8 mouse cellular contexts compared by ENCODE assay signal in genomic region chr11:54867049-54867385, GRCm38 (mm10). TPM values are rescaled to one million over a fixed set of nuclear protein-coding genes. Genes with fewer than 3 reads are reported as not detected.
DNase-seq lines count a peak whose midpoint lies in the region.

No protein-coding gene starts in this region.

- H3K27ac ChIP-seq in heart, embryonic 10.5 days: peak overlapping the region; percentile 98
- peak overlapping the region; percentile 99 for H3K27ac ChIP-seq in forebrain, embryonic 10.5 days
- H3K27ac ChIP-seq in midbrain, embryonic 10.5 days (replicated peaks): peak overlapping the region; percentile 99

- H3K4me3 ChIP-seq in heart, embryonic 10.5 days: peak overlapping the region; percentile 92
- peak overlapping the region; percentile 97 for H3K4me3 ChIP-seq in forebrain, embryonic 10.5 days
- peak overlapping the region; percentile 96 for H3K4me3 ChIP-seq in midbrain, embryonic 10.5 days

- DNase-seq in heart, embryonic 10.5 days (ENCODE audit: low spot score): no peak
- DNase-seq in heart, adult 9 months (ENCODE audit: low spot score in 2 of 2): no peak
- DNase-seq in ES-CJ7 (ENCODE audit: low read depth, low spot score): peak; percentile 53
- DNase-seq in forebrain, embryonic 10.5 days (ENCODE audit: extremely low spot score, low spot score): no peak
- peak; percentile 78 for DNase-seq in kidney, postnatal 14 days
- DNase-seq in midbrain, embryonic 10.5 days (ENCODE audit: low spot score): no peak
- DNase-seq in yolk sac, embryonic 10.5 days (ENCODE audit: low spot score): no peak
- no peak for DNase-seq in MN1 (ENCODE audit: low spot score)

- no peaks in the 10 kb centered on the region for H3K9me3 ChIP-seq in heart, embryonic 10.5 days
- H3K9me3 ChIP-seq in forebrain, embryonic 10.5 days: no peaks in the 10 kb centered on the region
- H3K9me3 ChIP-seq in midbrain, embryonic 10.5 days (replicated peaks): no peaks in the 10 kb centered on the region

- H3K4me1 ChIP-seq in heart, embryonic 10.5 days: peaks cover 20% of the 10 kb centered on the region
- peaks cover 42% of the 10 kb centered on the region for H3K4me1 ChIP-seq in forebrain, embryonic 10.5 days
- H3K4me1 ChIP-seq in midbrain, embryonic 10.5 days: peaks cover 35% of the 10 kb centered on the region

- peaks cover 36% of the 10 kb centered on the region for H3K36me3 ChIP-seq in heart, embryonic 10.5 days
- H3K36me3 ChIP-seq in forebrain, embryonic 10.5 days (replicated peaks): peaks cover 41% of the 10 kb centered on the region
- peaks cover 41% of the 10 kb centered on the region for H3K36me3 ChIP-seq in midbrain, embryonic 10.5 days

- WGBS in heart, embryonic 10.5 days: 3% methylated on average over 5 of the region's 5 CpGs
- WGBS in forebrain, embryonic 10.5 days: 7% methylated on average over 5 of the region's 5 CpGs
- 8% methylated on average over 5 of the region's 5 CpGs for WGBS in midbrain, embryonic 10.5 days

- H3K27me3 ChIP-seq in heart, embryonic 10.5 days (ENCODE audit: insufficient read depth, poor library complexity, severe bottlenecking): no peaks in the 10 kb centered on the region
- H3K27me3 ChIP-seq in forebrain, embryonic 10.5 days (ENCODE audit: poor library complexity, severe bottlenecking): no peaks in the 10 kb centered on the region
- H3K27me3 ChIP-seq in midbrain, embryonic 10.5 days (ENCODE audit: low read depth, poor library complexity, severe bottlenecking): no peaks in the 10 kb centered on the region

RNA-seq across cellular contexts. Expression of gene Hint1, which starts 0.8 kb away (rescaled TPM):
- polyA plus RNA-seq in heart, embryonic 10.5 days (2016; fragmentation: Nextera tagmentation; extraction: Ambion mirVana): 602 and 622 TPM in 2 replicates
- polyA plus RNA-seq in forebrain, embryonic 10.5 days (2016; fragmentation: Nextera tagmentation; extraction: Ambion mirVana): 675 and 687 TPM in 2 replicates
- 625 and 682 TPM in 2 replicates for polyA plus RNA-seq in midbrain, embryonic 10.5 days (2016; fragmentation: Nextera tagmentation; extraction: Ambion mirVana)

RNA-seq across cellular contexts. Expression of gene Lyrm7, which starts 6.3 kb away (rescaled TPM):
- 11.8 and 17.9 TPM in 2 replicates for polyA plus RNA-seq in heart, embryonic 10.5 days (2016; fragmentation: Nextera tagmentation; extraction: Ambion mirVana)
- polyA plus RNA-seq in forebrain, embryonic 10.5 days (2016; fragmentation: Nextera tagmentation; extraction: Ambion mirVana): 4.1 and 8.0 TPM in 2 replicates
- polyA plus RNA-seq in midbrain, embryonic 10.5 days (2016; fragmentation: Nextera tagmentation; extraction: Ambion mirVana): 4.7 and 6.5 TPM in 2 replicates

RNA-seq across cellular contexts. Expression of gene Gpx3, which starts 35.2 kb away (rescaled TPM):
- polyA plus RNA-seq in heart, embryonic 10.5 days (2016; fragmentation: Nextera tagmentation; extraction: Ambion mirVana): 1,153 and 1,643 TPM in 2 replicates
- 59.5 and 61.2 TPM in 2 replicates for polyA plus RNA-seq in forebrain, embryonic 10.5 days (2016; fragmentation: Nextera tagmentation; extraction: Ambion mirVana)
- 68.6 and 72.1 TPM in 2 replicates for polyA plus RNA-seq in midbrain, embryonic 10.5 days (2016; fragmentation: Nextera tagmentation; extraction: Ambion mirVana)

Comparison
In these comparisons a context has a peak if more than half of its experiments do, and no peak if none do; other contexts are left out.
1. DNase-seq: peak in ES-CJ7 (single experiment) and kidney, postnatal 14 days (single experiment); none in heart, embryonic 10.5 days (single experiment), heart, adult 9 months (0 of 2), forebrain, embryonic 10.5 days (single experiment), midbrain, embryonic 10.5 days (single experiment), yolk sac, embryonic 10.5 days (single experiment) and MN1 (single experiment).
2. RNA of gene Gpx3, which starts 35.2 kb away (polyA plus RNA-seq): 1,153 to 1,643 TPM in heart, embryonic 10.5 days; 68.6 to 72.1 TPM in midbrain, embryonic 10.5 days and 59.5 to 61.2 TPM in forebrain, embryonic 10.5 days; every median in the first group is over 10 times any median in the second.
3. Peak in every context shown above with its lines, with median percentiles within 50 percentile points of each other: H3K27ac ChIP-seq and H3K4me3 ChIP-seq.